Mouse (Mus musculus): ENCODE measurements at regions not wholly inside any gene's neighbourhood (a gene's known extent, or its start where the extent isn't known, plus 50 kb on each side); places are given as distances from the start of the nearest gene placed in this dataset.
A peak's percentile ranks its signal among the peaks of the same experiment; 100 is the strongest.

DNA sequence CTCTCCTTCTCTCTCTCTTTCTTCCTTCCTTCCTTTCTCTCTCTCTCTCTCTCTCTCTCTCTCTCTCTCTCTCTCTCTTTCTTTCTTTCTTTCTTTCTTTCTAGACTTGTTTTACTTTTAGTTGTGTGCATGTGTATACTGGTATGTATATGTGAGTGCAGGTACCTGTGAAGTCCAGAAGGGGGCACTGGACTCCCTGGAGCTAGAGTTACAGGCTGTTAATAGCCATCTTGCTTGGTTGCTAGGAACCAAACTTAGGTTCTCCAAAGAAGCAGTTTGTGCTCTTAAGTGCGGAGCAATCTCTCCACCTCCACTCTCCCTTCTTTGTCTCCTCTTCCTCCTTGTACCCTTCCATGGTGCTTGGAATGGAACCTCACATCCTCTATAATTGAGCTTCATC is 77.2 kb downstream of the Gm10604 start:
- 96% methylated on average over 1 of the region's 1 CpGs for WGBS
- Histone ChIP-seq H3K27ac (no peak overlapping the region), H3K4me3 (no peak overlapping the region), H3K36me3 (replicated peaks) (no peaks in the 10 kb centered on the region), H3K4me2 (no peak overlapping the region), H3K27me3 (replicated peaks) (no peaks in the 10 kb centered on the region), H3K4me1 (peaks cover 6% of the 10 kb centered on the region), H3K9me3 (no peaks in the 10 kb centered on the region), H3K9ac (no peak overlapping the region)
- ATAC-seq (replicated peaks): no peak

DNA sequence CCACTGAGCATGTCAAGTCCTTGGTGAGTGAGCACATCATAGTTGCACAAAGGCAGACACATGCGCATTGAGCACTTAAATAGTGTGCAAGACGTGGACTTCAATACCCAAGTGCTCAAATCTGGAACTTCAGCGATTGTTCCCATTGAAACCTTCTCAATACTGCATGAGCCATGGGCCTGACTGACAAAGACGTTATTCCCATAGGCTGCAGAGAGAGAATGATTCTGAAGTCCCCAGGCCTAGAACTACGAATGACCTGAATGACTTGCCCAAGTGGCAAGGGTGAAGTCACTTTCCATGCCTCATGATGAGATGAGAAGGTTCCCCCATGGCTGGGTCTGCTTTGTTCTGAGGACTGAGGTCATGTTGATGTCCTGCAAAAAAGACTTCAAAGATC is 77.7 kb downstream of the Gm10604 start:
- no peaks in the 10 kb centered on the region for H3K9me3 ChIP-seq
- ATAC-seq (replicated peaks): no peak
- H3K4me3 ChIP-seq: no peak overlapping the region
- no peaks in the 10 kb centered on the region for H3K27me3 ChIP-seq (replicated peaks)
- peaks cover 6% of the 10 kb centered on the region for H3K4me1 ChIP-seq
- no peaks in the 10 kb centered on the region for H3K36me3 ChIP-seq (replicated peaks)
- H3K9ac ChIP-seq: no peak overlapping the region
- no peak overlapping the region for H3K4me2 ChIP-seq
- WGBS: 87% methylated on average over 5 of the region's 5 CpGs
- no peak overlapping the region for H3K27ac ChIP-seq

- Histone ChIP-seq H3K4me1 (peaks cover 6% of the 10 kb centered on the region), H3K27me3 (replicated peaks) (no peaks in the 10 kb centered on the region), H3K9ac (no peak overlapping the region), H3K4me2 (peak overlapping the region; percentile 24), H3K27ac (peak overlapping the region; percentile 62), H3K4me3 (no peak overlapping the region), H3K36me3 (replicated peaks) (no peaks in the 10 kb centered on the region), H3K9me3 (no peaks in the 10 kb centered on the region)
- ATAC-seq (replicated peaks): peak; percentile 83
- 17% methylated on average over 10 of the region's 10 CpGs for WGBS
Measured at GRCm38 (mm10) chr4:11899979-11900624, 81.0 kb downstream of the Gm10604 start.

DNA sequence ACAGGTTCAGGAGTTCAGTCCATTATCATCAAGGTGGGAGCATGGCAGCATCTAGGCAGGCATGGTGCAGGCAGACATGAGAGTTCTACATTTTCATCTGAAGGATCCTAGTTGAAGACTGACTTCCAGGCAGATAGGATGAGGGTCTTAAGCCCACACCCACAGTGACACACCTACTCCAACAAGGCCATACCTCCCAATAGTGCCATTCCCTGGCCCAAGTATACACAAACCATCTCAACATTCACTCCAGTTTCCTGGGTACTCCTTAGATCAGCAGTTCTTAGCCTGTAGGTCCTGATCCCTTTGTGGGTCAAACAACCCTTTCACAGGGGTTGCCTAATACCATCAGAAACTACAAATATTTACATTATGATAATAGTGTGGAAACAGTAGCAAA is 83.8 kb downstream of the Gm10604 start:
- Histone ChIP-seq H3K27ac (no peak overlapping the region), H3K36me3 (replicated peaks) (no peaks in the 10 kb centered on the region), H3K9ac (no peak overlapping the region), H3K4me1 (peaks cover 6% of the 10 kb centered on the region), H3K4me2 (no peak overlapping the region), H3K27me3 (replicated peaks) (no peaks in the 10 kb centered on the region), H3K9me3 (no peaks in the 10 kb centered on the region), H3K4me3 (no peak overlapping the region)
- ATAC-seq (replicated peaks): no peak

GRCm38 (mm10) chr4:11895857-11896825 is 84.9 kb downstream of the Gm10604 start:
- Histone ChIP-seq H3K4me1 (peaks cover 6% of the 10 kb centered on the region), H3K27ac (no peak overlapping the region)

GRCm38 (mm10) chr4:11893560-11894205 is 87.4 kb downstream of the Gm10604 start:
- Histone ChIP-seq H3K4me1 (no peaks in the 10 kb centered on the region), H3K4me2 (no peak overlapping the region), H3K36me3 (replicated peaks) (no peaks in the 10 kb centered on the region), H3K4me3 (no peak overlapping the region), H3K27ac (no peak overlapping the region), H3K9me3 (no peaks in the 10 kb centered on the region), H3K27me3 (replicated peaks) (no peaks in the 10 kb centered on the region), H3K9ac (no peak overlapping the region)
- ATAC-seq (replicated peaks): no peak
- WGBS: 59% methylated on average over 9 of the region's 9 CpGs

More at GRCm38 (mm10) chr4:11895857-11896825, 84.9 kb downstream of the Gm10604 start:
- H3K9ac ChIP-seq: no peak overlapping the region
- H3K9me3 ChIP-seq: no peaks in the 10 kb centered on the region
- H3K27me3 ChIP-seq (replicated peaks): no peaks in the 10 kb centered on the region
- WGBS: 83% methylated on average over 6 of the region's 6 CpGs
- ATAC-seq (replicated peaks): no peak
- no peak overlapping the region for H3K4me2 ChIP-seq
- no peaks in the 10 kb centered on the region for H3K36me3 ChIP-seq (replicated peaks)
- no peak overlapping the region for H3K4me3 ChIP-seq

DNA sequence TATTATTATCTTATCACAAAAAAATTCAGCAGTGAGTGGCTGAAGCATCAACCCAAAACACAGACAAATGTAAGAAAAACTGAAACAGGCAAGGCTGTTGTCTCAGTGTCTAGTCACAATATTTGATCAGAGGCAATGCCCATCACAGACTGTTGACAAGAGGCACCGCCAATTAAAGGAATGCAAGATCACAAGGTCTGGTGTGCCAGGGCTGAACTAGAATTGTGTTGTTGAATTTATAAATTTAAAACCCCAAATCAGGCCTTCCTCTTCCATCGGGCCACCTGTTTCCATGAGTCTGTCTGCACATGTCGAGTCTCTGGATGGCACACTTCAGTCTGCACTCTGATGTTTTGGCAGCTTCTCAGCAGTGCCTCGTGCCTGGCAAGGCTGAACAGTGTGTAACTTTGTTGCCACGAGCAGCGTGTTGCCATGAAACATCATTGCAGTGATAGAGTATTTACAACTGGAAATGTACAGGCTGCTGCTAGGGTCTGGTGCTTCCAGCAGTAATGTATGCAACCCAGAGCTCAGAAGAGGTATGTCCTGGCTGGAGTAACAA is 91.9 kb downstream of the Gm10604 start:
- 0 out of 2 replicates have a peak, but pooled peaks have one; percentile 40 for ATAC-seq (replicated peaks)
- WGBS: 73% methylated on average over 6 of the region's 6 CpGs
- Histone ChIP-seq H3K36me3 (replicated peaks) (no peaks in the 10 kb centered on the region), H3K4me1 (no peaks in the 10 kb centered on the region), H3K4me2 (no peak overlapping the region), H3K27ac (no peak overlapping the region), H3K9ac (no peak overlapping the region), H3K27me3 (replicated peaks) (no peaks in the 10 kb centered on the region), H3K9me3 (no peaks in the 10 kb centered on the region), H3K4me3 (no peak overlapping the region)

GRCm38 (mm10) chr4:11887377-11887776 is 93.7 kb downstream of the Gm10604 start:
- Histone ChIP-seq H3K9me3 (no peaks in the 10 kb centered on the region), H3K27me3 (replicated peaks) (no peaks in the 10 kb centered on the region), H3K4me2 (no peak overlapping the region), H3K36me3 (replicated peaks) (no peaks in the 10 kb centered on the region), H3K27ac (no peak overlapping the region), H3K4me3 (no peak overlapping the region), H3K9ac (no peak overlapping the region), H3K4me1 (no peaks in the 10 kb centered on the region)
- 19% methylated on average over 1 of the region's 1 CpGs for WGBS
- ATAC-seq (replicated peaks): peak; percentile 49

DNA sequence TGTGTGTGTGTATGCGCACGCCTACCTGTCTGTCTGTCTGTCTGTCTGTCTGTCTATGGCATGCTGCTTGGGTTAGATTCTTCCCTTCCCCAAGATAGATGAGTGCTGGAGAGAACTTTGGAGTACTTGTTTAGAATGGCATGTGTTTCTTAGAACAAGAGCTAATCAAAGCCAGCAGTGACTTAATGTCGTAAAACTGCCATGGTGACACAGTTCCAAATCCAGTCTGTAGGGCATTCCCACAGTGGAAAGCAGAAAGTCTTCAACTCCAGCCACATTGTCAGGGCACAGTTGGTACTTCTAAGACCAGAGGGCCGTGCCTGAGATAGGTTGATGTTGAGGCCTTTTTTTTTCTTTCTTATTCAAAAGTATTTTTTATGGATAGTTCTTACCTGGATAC is 95.6 kb downstream of the Gm10604 start:
- H3K27ac ChIP-seq: no peak overlapping the region
- H3K4me2 ChIP-seq: no peak overlapping the region
- H3K27me3 ChIP-seq (replicated peaks): no peaks in the 10 kb centered on the region
- 87% methylated on average over 4 of the region's 4 CpGs for WGBS
- no peak overlapping the region for H3K4me3 ChIP-seq
- H3K4me1 ChIP-seq: no peaks in the 10 kb centered on the region
- H3K9ac ChIP-seq: no peak overlapping the region
- no peaks in the 10 kb centered on the region for H3K9me3 ChIP-seq
- no peak for ATAC-seq (replicated peaks)
- no peaks in the 10 kb centered on the region for H3K36me3 ChIP-seq (replicated peaks)

DNA sequence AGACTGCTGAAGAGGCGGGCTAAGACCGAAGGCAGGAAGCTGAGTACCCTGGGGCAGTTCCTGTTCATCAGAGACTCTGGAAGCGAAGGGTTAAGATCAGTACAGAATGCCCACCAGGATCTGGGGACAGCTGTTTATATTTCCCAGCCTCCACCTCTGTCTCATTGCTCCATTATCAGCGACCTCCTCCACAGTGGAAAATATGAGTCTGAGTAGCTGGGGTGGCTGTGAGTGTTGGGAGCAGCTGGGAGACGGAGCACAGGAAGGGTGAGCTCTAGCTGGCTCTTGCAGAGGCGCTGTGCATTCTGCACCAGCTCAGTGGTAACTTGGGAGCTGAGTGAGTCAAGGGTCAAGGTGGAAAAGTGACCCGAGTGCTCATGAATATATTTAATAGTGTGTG is 96.2 kb downstream of the Gm10604 start:
- no peaks in the 10 kb centered on the region for H3K9me3 ChIP-seq
- H3K4me2 ChIP-seq: no peak overlapping the region
- no peak overlapping the region for H3K4me3 ChIP-seq
- WGBS: 65% methylated on average over 7 of the region's 7 CpGs
- no peak overlapping the region for H3K27ac ChIP-seq
- H3K36me3 ChIP-seq (replicated peaks): no peaks in the 10 kb centered on the region
- no peaks in the 10 kb centered on the region for H3K27me3 ChIP-seq (replicated peaks)
- H3K4me1 ChIP-seq: no peaks in the 10 kb centered on the region
- ATAC-seq (replicated peaks): no peak
- no peak overlapping the region for H3K9ac ChIP-seq

DNA sequence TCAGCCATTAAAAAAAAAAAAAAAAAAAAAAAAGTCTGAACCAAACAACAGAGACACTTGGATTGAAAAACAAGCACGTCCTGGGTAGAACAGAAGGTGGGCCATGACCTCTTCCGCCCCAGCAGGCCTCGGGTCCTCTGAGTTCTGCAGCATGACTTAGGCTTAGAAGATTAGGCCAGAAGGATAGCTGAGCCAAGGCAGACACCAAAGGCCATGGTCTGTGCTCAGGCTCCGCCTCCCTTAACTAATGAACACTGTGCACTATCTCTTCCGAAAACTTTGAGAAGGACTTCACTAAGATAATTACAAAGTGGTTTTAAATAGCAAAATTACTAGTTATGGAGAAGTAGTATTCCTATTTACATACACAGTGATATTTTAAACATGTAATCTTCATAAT is 97.8 kb downstream of the Gm10604 start:
- 53% methylated on average over 5 of the region's 5 CpGs for WGBS
- no peaks in the 10 kb centered on the region for H3K9me3 ChIP-seq
- no peak overlapping the region for H3K27ac ChIP-seq
- H3K4me2 ChIP-seq: no peak overlapping the region
- no peak for ATAC-seq (replicated peaks)
- no peak overlapping the region for H3K4me3 ChIP-seq
- no peak overlapping the region for H3K9ac ChIP-seq
- H3K36me3 ChIP-seq (replicated peaks): no peaks in the 10 kb centered on the region
- no peaks in the 10 kb centered on the region for H3K4me1 ChIP-seq
- H3K27me3 ChIP-seq (replicated peaks): no peaks in the 10 kb centered on the region

DNA sequence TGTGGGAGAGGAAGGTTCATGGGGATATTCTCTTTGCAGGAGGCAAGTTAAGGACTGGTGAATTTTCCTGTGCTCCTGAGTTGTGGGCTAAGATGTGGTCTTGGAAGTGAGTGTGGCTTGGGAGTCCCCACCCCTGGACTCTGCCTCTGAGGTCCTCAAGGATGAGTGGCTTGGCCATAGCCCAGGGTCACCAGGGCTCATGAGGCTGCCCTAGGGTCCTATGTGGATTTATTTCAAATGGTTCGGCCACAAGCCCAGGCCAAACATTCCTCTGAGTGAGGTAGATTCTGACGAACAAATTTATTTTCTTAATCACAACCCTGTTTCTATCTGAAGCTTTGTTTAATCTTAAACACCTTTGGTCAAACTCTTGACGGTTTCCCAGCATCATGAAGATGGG is 98.4 kb downstream of the Gm10604 start:
- H3K36me3 ChIP-seq (replicated peaks): no peaks in the 10 kb centered on the region
- no peaks in the 10 kb centered on the region for H3K4me1 ChIP-seq
- 91% methylated on average over 3 of the region's 3 CpGs for WGBS
- no peak for ATAC-seq (replicated peaks)
- H3K27me3 ChIP-seq (replicated peaks): no peaks in the 10 kb centered on the region
- no peak overlapping the region for H3K4me3 ChIP-seq
- no peak overlapping the region for H3K9ac ChIP-seq
- no peaks in the 10 kb centered on the region for H3K9me3 ChIP-seq
- no peak overlapping the region for H3K27ac ChIP-seq
- H3K4me2 ChIP-seq: no peak overlapping the region
